Mouse (Mus musculus): ENCODE measurements at regions not wholly inside any gene's neighbourhood (a gene's known extent, or its start where the extent isn't known, plus 50 kb on each side); places are given as distances from the start of the nearest gene placed in this dataset.
"Not testable (repeated sequence)": the region's sequence is repeated elsewhere in the genome, so short reads cannot be mapped to it uniquely, and the experiment has no call there.

GRCm38 (mm10) chr6:107128716-107129115, 328.8 kb upstream of the Crbn start:
- no peak for DNase-seq
- TF ChIP-seq POLR2A (IDR thresholded peaks at IDR 0.05; ENCODE audit: borderline replicate concordance, insufficient read depth, low read length) = no peak
- no peak for TF ChIP-seq CTCF (IDR thresholded peaks at IDR 0.05; ENCODE audit: borderline replicate concordance, insufficient read depth, low read depth, low read length)
- H3K27me3 ChIP-seq (ENCODE audit: control insufficient read depth, insufficient read depth, low read length) = no peaks in the 10 kb centered on the region
- H3K4me1 ChIP-seq (ENCODE audit: control insufficient read depth, insufficient read depth, low read length) = no peaks in the 10 kb centered on the region
- 51% methylated on average over 1 of the region's 1 CpGs for WGBS
- no peak overlapping the region for H3K4me3 ChIP-seq (replicated peaks; ENCODE audit: insufficient read depth, low read depth, low read length)
- H3K27ac ChIP-seq (ENCODE audit: insufficient read depth, low read length) = no peak overlapping the region

DNA sequence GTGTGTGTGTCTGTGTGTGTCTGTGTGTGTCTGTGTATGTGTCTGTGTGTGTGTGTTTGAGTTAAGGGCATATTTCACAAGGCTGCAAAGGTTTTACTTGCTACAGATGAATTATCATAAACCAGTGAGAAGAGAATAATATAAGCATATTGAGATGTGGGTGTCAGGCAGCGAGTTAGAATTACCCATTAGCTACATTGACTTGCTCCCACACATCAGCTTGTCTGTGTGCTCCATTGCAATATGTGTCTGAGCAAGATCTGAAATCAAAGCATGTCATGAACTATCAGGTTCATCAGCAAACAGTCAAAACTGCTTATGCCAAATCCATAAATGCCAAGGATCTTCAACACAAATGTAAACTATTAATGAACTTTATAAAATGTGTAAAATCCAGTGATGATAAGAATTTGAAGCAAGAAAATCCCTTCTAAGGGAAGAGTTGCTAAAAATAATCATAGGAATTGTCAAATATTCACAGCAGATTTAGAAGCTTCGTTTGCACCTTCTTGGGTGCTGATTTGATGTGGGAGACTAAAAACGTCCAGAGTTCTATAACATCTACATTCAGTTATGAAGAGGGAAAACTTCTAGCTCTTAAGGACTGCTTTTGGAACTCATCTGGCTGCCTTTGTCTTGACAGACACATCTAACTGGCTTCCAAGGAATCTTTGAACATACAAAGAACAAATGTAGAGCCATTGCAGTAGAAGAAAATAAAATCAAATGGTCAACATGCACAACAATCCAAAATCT, 361.7 kb upstream of the Lrrn1 start:
- DNase-seq = no peak
- Histone ChIP-seq H3K4me3 (replicated peaks; ENCODE audit: insufficient read depth, low read depth, low read length) (no peak overlapping the region), H3K27ac (ENCODE audit: insufficient read depth, low read length) (no peak overlapping the region), H3K4me1 (ENCODE audit: control insufficient read depth, insufficient read depth, low read length) (no peaks in the 10 kb centered on the region), H3K27me3 (ENCODE audit: control insufficient read depth, insufficient read depth, low read length) (no peaks in the 10 kb centered on the region)
- TF ChIP-seq POLR2A (IDR thresholded peaks at IDR 0.05; ENCODE audit: borderline replicate concordance, insufficient read depth, low read length) (no peak), CTCF (IDR thresholded peaks at IDR 0.05; ENCODE audit: borderline replicate concordance, insufficient read depth, low read depth, low read length) (no peak)
- 72% methylated on average over 3 of the region's 3 CpGs for WGBS

GRCm38 (mm10) chr6:107218309-107218708, 311.3 kb upstream of the Lrrn1 start:
- Histone ChIP-seq H3K27ac (ENCODE audit: insufficient read depth, low read length) (no peak overlapping the region), H3K4me3 (replicated peaks; ENCODE audit: insufficient read depth, low read depth, low read length) (no peak overlapping the region), H3K4me1 (ENCODE audit: control insufficient read depth, insufficient read depth, low read length) (no peaks in the 10 kb centered on the region; the same call in 1 of the 2 replicates), H3K27me3 (ENCODE audit: control insufficient read depth, insufficient read depth, low read length) (no peaks in the 10 kb centered on the region)
- TF ChIP-seq POLR2A (IDR thresholded peaks at IDR 0.05; ENCODE audit: borderline replicate concordance, insufficient read depth, low read length) = no peak
- TF ChIP-seq CTCF (IDR thresholded peaks at IDR 0.05; ENCODE audit: borderline replicate concordance, insufficient read depth, low read depth, low read length) = no peak
- 77% methylated on average over 2 of the region's 2 CpGs for WGBS
- no peak for DNase-seq

- no peak for DNase-seq
- Histone ChIP-seq H3K27me3 (ENCODE audit: control insufficient read depth, insufficient read depth, low read length) (no peaks in the 10 kb centered on the region), H3K27ac (ENCODE audit: insufficient read depth, low read length) (no peak overlapping the region), H3K4me3 (replicated peaks; ENCODE audit: insufficient read depth, low read depth, low read length) (no peak overlapping the region), H3K4me1 (ENCODE audit: control insufficient read depth, insufficient read depth, low read length) (no peaks in the 10 kb centered on the region; the same call in 1 of the 2 replicates)
- WGBS = 75% methylated on average over 4 of the region's 4 CpGs
- TF ChIP-seq CTCF (IDR thresholded peaks at IDR 0.05; ENCODE audit: borderline replicate concordance, insufficient read depth, low read depth, low read length) = no peak
- TF ChIP-seq POLR2A (IDR thresholded peaks at IDR 0.05; ENCODE audit: borderline replicate concordance, insufficient read depth, low read length) = no peak
These were observed 310.8 kb upstream of the Lrrn1 start for GRCm38 (mm10) chr6:107218721-107219120.

DNA sequence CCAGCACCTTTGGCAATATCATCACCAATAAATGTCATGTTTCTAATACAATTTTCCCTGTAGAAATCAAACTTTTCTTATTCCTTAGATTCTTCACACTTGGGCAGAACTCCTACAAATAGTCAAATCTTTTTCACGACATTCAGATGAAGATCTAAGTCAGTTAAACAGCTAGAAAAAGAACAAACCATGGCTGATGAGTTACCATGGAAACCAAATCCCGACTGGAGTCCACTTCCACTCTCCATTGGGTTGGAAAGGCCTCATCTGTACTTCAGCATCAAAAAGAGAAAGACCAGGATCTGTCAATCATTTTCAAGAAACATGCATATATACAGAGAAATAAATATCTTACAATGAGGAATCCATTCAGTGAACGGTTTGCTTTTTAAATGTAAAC, 307.0 kb upstream of the Lrrn1 start:
- no peak for TF ChIP-seq POLR2A (IDR thresholded peaks at IDR 0.05; ENCODE audit: borderline replicate concordance, insufficient read depth, low read length)
- no peak for TF ChIP-seq CTCF (IDR thresholded peaks at IDR 0.05; ENCODE audit: borderline replicate concordance, insufficient read depth, low read depth, low read length)
- WGBS = 63% methylated on average over 3 of the region's 3 CpGs
- H3K27me3 ChIP-seq (ENCODE audit: control insufficient read depth, insufficient read depth, low read length) = no peaks in the 10 kb centered on the region
- no peak overlapping the region for H3K4me3 ChIP-seq (replicated peaks; ENCODE audit: insufficient read depth, low read depth, low read length)
- no peak overlapping the region for H3K27ac ChIP-seq (ENCODE audit: insufficient read depth, low read length)
- H3K4me1 ChIP-seq (ENCODE audit: control insufficient read depth, insufficient read depth, low read length) = no peaks in the 10 kb centered on the region; the same call in 1 of the 2 replicates
- no peak for DNase-seq

GRCm38 (mm10) chr6:107229843-107230242, 299.7 kb upstream of the Lrrn1 start:
- DNase-seq; H3K4me1 ChIP-seq (ENCODE audit: control insufficient read depth, insufficient read depth, low read length); H3K27me3 ChIP-seq (ENCODE audit: control insufficient read depth, insufficient read depth, low read length); H3K4me3 ChIP-seq (replicated peaks; ENCODE audit: insufficient read depth, low read depth, low read length); H3K27ac ChIP-seq (ENCODE audit: insufficient read depth, low read length): not testable (repeated sequence)
- WGBS = 85% methylated on average over 6 of the region's 6 CpGs

- no peak overlapping the region for H3K4me3 ChIP-seq (replicated peaks; ENCODE audit: insufficient read depth, low read depth, low read length)
- no peak for DNase-seq
- 82% methylated on average over 3 of the region's 3 CpGs for WGBS
- TF ChIP-seq CTCF (IDR thresholded peaks at IDR 0.05; ENCODE audit: borderline replicate concordance, insufficient read depth, low read depth, low read length) (no peak), POLR2A (IDR thresholded peaks at IDR 0.05; ENCODE audit: borderline replicate concordance, insufficient read depth, low read length) (no peak)
- H3K4me1 ChIP-seq (ENCODE audit: control insufficient read depth, insufficient read depth, low read length) = no peaks in the 10 kb centered on the region
- no peak overlapping the region for H3K27ac ChIP-seq (ENCODE audit: insufficient read depth, low read length)
- H3K27me3 ChIP-seq (ENCODE audit: control insufficient read depth, insufficient read depth, low read length) = no peaks in the 10 kb centered on the region
These were observed 291.9 kb upstream of the Lrrn1 start for GRCm38 (mm10) chr6:107237692-107238091.

DNA sequence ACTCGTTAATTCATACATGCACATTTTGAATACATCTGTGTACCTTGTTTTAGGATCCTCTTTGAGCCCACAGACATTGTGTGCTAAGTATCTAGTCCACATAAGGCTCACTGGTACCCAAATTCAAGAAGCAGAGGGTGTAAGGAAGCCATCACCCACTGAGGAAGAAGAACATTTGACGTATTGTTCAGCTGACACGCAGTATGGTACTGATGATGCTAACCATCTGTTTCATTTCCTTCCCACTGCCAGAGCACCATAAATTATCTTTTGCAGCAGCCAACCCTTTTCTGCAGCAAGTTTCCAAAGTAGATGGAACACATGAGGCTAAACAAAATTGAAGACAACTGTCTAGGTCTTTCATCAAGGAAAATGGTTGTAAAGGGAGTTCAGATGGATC, 285.6 kb upstream of the Lrrn1 start:
- H3K4me1 ChIP-seq (ENCODE audit: control insufficient read depth, insufficient read depth, low read length) = no peaks in the 10 kb centered on the region
- no peak overlapping the region for H3K27ac ChIP-seq (ENCODE audit: insufficient read depth, low read length)
- no peak for TF ChIP-seq POLR2A (IDR thresholded peaks at IDR 0.05; ENCODE audit: borderline replicate concordance, insufficient read depth, low read length)
- no peak for TF ChIP-seq CTCF (IDR thresholded peaks at IDR 0.05; ENCODE audit: borderline replicate concordance, insufficient read depth, low read depth, low read length)
- WGBS = 35% methylated on average over 3 of the region's 3 CpGs
- H3K27me3 ChIP-seq (ENCODE audit: control insufficient read depth, insufficient read depth, low read length) = no peaks in the 10 kb centered on the region
- DNase-seq = peak in 1 of 2 experiments; percentile 4
- no peak overlapping the region for H3K4me3 ChIP-seq (replicated peaks; ENCODE audit: insufficient read depth, low read depth, low read length)
